Mouse (Mus musculus): ENCODE results near the gene Spaca7. TPM values are rescaled to one million over a fixed set of nuclear protein-coding genes. Genes with fewer than 3 reads are reported as not detected.
A peak's percentile ranks its signal among the peaks of the same experiment; 100 is the strongest.

The Spaca7 gene
- polyA plus RNA-seq (2015; fragmentation: Nextera tagmentation; extraction: Ambion mirVana), result not detected in 2 replicates

- ATAC-seq, result no peak
- Histone ChIP-seq H3K4me3 (no peak within 1 kb of the TSS), H3K9me3 (replicated peaks) (no peaks in the 10 kb centered on the region), H3K36me3 (ENCODE audit: poor library complexity, severe bottlenecking) (no peaks in the 10 kb centered on the region), H3K27ac (no peak within 1 kb of the TSS), H3K9ac (no peak within 1 kb of the TSS), H3K4me2 (no peak within 1 kb of the TSS), H3K4me1 (0 out of 2 replicates have a peak, but pooled peaks cover 5% of the 10 kb centered on the region), H3K27me3 (peaks cover 11% of the 10 kb centered on the region)
- WGBS, result 87% methylated on average over 14 of the region's 14 CpGs
These were observed at the start of gene Spaca7 for GRCm38 (mm10) chr8:12572814-12573534. Spaca7 (plus strand) TSS chr8:12573029.

- peaks cover 19% of the 10 kb centered on the region for H3K4me1 ChIP-seq
- H3K36me3 ChIP-seq (ENCODE audit: poor library complexity, severe bottlenecking), result no peaks in the 10 kb centered on the region
- peaks cover 5% of the 10 kb centered on the region; the same call in 1 of the 2 replicates for H3K9me3 ChIP-seq (replicated peaks)
- H3K27ac ChIP-seq, result no peak overlapping the region
- no peak overlapping the region for H3K9ac ChIP-seq
- H3K27me3 ChIP-seq, result no peaks in the 10 kb centered on the region
- no peak for ATAC-seq
- no peak overlapping the region for H3K4me2 ChIP-seq
- H3K4me3 ChIP-seq, result no peak overlapping the region
- WGBS, result 35% methylated on average over 1 of the region's 1 CpGs
These were observed 48.5 kb upstream of the Spaca7 start for GRCm38 (mm10) chr8:12524279-12524678.

GRCm38 (mm10) chr8:12528659-12529058, 44.2 kb upstream of the Spaca7 start:
- WGBS, result 83% methylated on average over 2 of the region's 2 CpGs
- H3K4me3 ChIP-seq, result no peak overlapping the region
- H3K9ac ChIP-seq, result no peak overlapping the region

GRCm38 (mm10) chr8:12535617-12536016, 37.2 kb upstream of the Spaca7 start:
- Histone ChIP-seq H3K27ac (no peak overlapping the region; the same call in 1 of the 2 replicates), H3K36me3 (ENCODE audit: poor library complexity, severe bottlenecking) (no peaks in the 10 kb centered on the region), H3K27me3 (no peaks in the 10 kb centered on the region), H3K4me3 (no peak overlapping the region), H3K9ac (no peak overlapping the region), H3K4me2 (no peak overlapping the region; the same call in 1 of the 2 replicates), H3K4me1 (peaks cover 13% of the 10 kb centered on the region; the same call in 1 of the 2 replicates), H3K9me3 (replicated peaks) (0 out of 2 replicates have a peak, but pooled peaks cover 7% of the 10 kb centered on the region)
- ATAC-seq, result no peak
- 59% methylated on average over 9 of the region's 9 CpGs for WGBS

More at GRCm38 (mm10) chr8:12528659-12529058, 44.2 kb upstream of the Spaca7 start:
- Histone ChIP-seq H3K9me3 (replicated peaks) (no peaks in the 10 kb centered on the region), H3K36me3 (ENCODE audit: poor library complexity, severe bottlenecking) (no peaks in the 10 kb centered on the region), H3K4me2 (no peak overlapping the region), H3K27ac (no peak overlapping the region), H3K27me3 (no peaks in the 10 kb centered on the region), H3K4me1 (0 out of 2 replicates have a peak, but pooled peaks cover 4% of the 10 kb centered on the region)
- ATAC-seq, result no peak

- Histone ChIP-seq H3K27me3 (no peaks in the 10 kb centered on the region), H3K9ac (no peak overlapping the region), H3K36me3 (ENCODE audit: poor library complexity, severe bottlenecking) (no peaks in the 10 kb centered on the region), H3K4me3 (no peak overlapping the region), H3K4me2 (no peak overlapping the region), H3K4me1 (peaks cover 13% of the 10 kb centered on the region; the same call in 1 of the 2 replicates), H3K9me3 (replicated peaks) (0 out of 2 replicates have a peak, but pooled peaks cover 7% of the 10 kb centered on the region), H3K27ac (no peak overlapping the region)
- WGBS, result 84% methylated on average over 7 of the region's 7 CpGs
- ATAC-seq, result no peak
These were observed 36.5 kb upstream of the Spaca7 start for GRCm38 (mm10) chr8:12536306-12536705.

- H3K9ac ChIP-seq, result no peak overlapping the region
These were observed 27.6 kb upstream of the Spaca7 start for GRCm38 (mm10) chr8:12545236-12545635.

GRCm38 (mm10) chr8:12545671-12546070, 27.2 kb upstream of the Spaca7 start:
- Histone ChIP-seq H3K9ac (no peak overlapping the region), H3K4me3 (no peak overlapping the region), H3K4me1 (peaks cover 30% of the 10 kb centered on the region), H3K27ac (no peak overlapping the region), H3K27me3 (no peaks in the 10 kb centered on the region), H3K36me3 (ENCODE audit: poor library complexity, severe bottlenecking) (no peaks in the 10 kb centered on the region), H3K9me3 (replicated peaks) (no peaks in the 10 kb centered on the region), H3K4me2 (no peak overlapping the region)
- 73% methylated on average over 4 of the region's 4 CpGs for WGBS
- ATAC-seq, result no peak

More at GRCm38 (mm10) chr8:12545236-12545635, 27.6 kb upstream of the Spaca7 start:
- H3K27me3 ChIP-seq, result no peaks in the 10 kb centered on the region
- no peak overlapping the region; the same call in 1 of the 2 replicates for H3K27ac ChIP-seq
- H3K4me2 ChIP-seq, result no peak overlapping the region
- 60% methylated on average over 4 of the region's 4 CpGs for WGBS
- no peaks in the 10 kb centered on the region for H3K9me3 ChIP-seq (replicated peaks)
- peaks cover 30% of the 10 kb centered on the region for H3K4me1 ChIP-seq
- H3K4me3 ChIP-seq, result no peak overlapping the region
- no peaks in the 10 kb centered on the region for H3K36me3 ChIP-seq (ENCODE audit: poor library complexity, severe bottlenecking)
- no peak for ATAC-seq

GRCm38 (mm10) chr8:12547466-12548220, 25.2 kb upstream of the Spaca7 start:
- peak; percentile 65 for ATAC-seq
- Histone ChIP-seq H3K27ac (peak overlapping the region; percentile 88), H3K9ac (no peak overlapping the region), H3K4me3 (no peak overlapping the region), H3K9me3 (replicated peaks) (0 out of 2 replicates have a peak, but pooled peaks cover 5% of the 10 kb centered on the region), H3K27me3 (no peaks in the 10 kb centered on the region), H3K36me3 (ENCODE audit: poor library complexity, severe bottlenecking) (no peaks in the 10 kb centered on the region), H3K4me1 (peaks cover 30% of the 10 kb centered on the region), H3K4me2 (0 out of 2 replicates have a peak overlapping the region, but pooled peaks have one; percentile 11)
- 36% methylated on average over 7 of the region's 7 CpGs for WGBS

- peak; percentile 92 for ATAC-seq
- 0 out of 2 replicates have a peak, but pooled peaks cover 5% of the 10 kb centered on the region for H3K9me3 ChIP-seq (replicated peaks)
- WGBS, result 1% methylated on average over 15 of the region's 15 CpGs
- no peak overlapping the region for H3K4me3 ChIP-seq
- peak overlapping the region; percentile 88 for H3K27ac ChIP-seq
- peak overlapping the region; percentile 11; the same call in 1 of the 2 replicates for H3K4me2 ChIP-seq
- no peak overlapping the region for H3K9ac ChIP-seq
- peaks cover 30% of the 10 kb centered on the region for H3K4me1 ChIP-seq
- H3K36me3 ChIP-seq (ENCODE audit: poor library complexity, severe bottlenecking), result no peaks in the 10 kb centered on the region
- H3K27me3 ChIP-seq, result no peaks in the 10 kb centered on the region
These were observed 24.6 kb upstream of the Spaca7 start for GRCm38 (mm10) chr8:12548255-12548654.

GRCm38 (mm10) chr8:12548680-12549079, 24.1 kb upstream of the Spaca7 start:
- no peaks in the 10 kb centered on the region for H3K27me3 ChIP-seq
- H3K36me3 ChIP-seq (ENCODE audit: poor library complexity, severe bottlenecking), result no peaks in the 10 kb centered on the region
- ATAC-seq, result peak; percentile 48; the same call in 1 of the 2 replicates
- H3K27ac ChIP-seq, result peak overlapping the region; percentile 88
- no peak overlapping the region for H3K9ac ChIP-seq
- WGBS, result 7% methylated on average over 5 of the region's 5 CpGs
- no peak overlapping the region for H3K4me3 ChIP-seq
- peaks cover 30% of the 10 kb centered on the region for H3K4me1 ChIP-seq
- H3K9me3 ChIP-seq (replicated peaks), result 0 out of 2 replicates have a peak, but pooled peaks cover 5% of the 10 kb centered on the region
- peak overlapping the region; percentile 11 for H3K4me2 ChIP-seq

- no peak for ATAC-seq
- Histone ChIP-seq H3K9me3 (replicated peaks) (0 out of 2 replicates have a peak, but pooled peaks cover 5% of the 10 kb centered on the region), H3K9ac (no peak overlapping the region), H3K27ac (no peak overlapping the region), H3K36me3 (ENCODE audit: poor library complexity, severe bottlenecking) (no peaks in the 10 kb centered on the region), H3K4me2 (no peak overlapping the region), H3K27me3 (peaks cover 16% of the 10 kb centered on the region; the same call in 1 of the 2 replicates), H3K4me1 (peaks cover 16% of the 10 kb centered on the region), H3K4me3 (no peak overlapping the region)
- WGBS, result 38% methylated on average over 15 of the region's 15 CpGs
These were observed 17.2 kb upstream of the Spaca7 start for GRCm38 (mm10) chr8:12555515-12556145.
